Mouse (Mus musculus) embryonic fibroblast, embryonic 13.5 days (primary cell): ENCODE measurements at regions not wholly inside any gene's neighbourhood (a gene's known extent, or its start where the extent isn't known, plus 50 kb on each side); places are given as distances from the start of the nearest gene placed in this dataset.

Experiments used
- CTCF ChIP-seq: IDR thresholded peaks from 2 replicates; pipeline ENCODE4 v1.5.1; 2011; ENCODE audit warnings: mild to moderate bottlenecking, control low read depth, low read length, moderate library complexity, borderline replicate concordance; ENCODE audit not compliant: insufficient read depth
- POLR2A ChIP-seq: IDR thresholded peaks from 2 replicates; pipeline ENCODE4 v1.6.1; 2011; ENCODE audit warnings: low read depth, mild to moderate bottlenecking, control low read depth, low read length, moderate library complexity

- no peak for TF ChIP-seq CTCF
- TF ChIP-seq POLR2A = no peak
Measured at GRCm38 (mm10) chr11:7533327-7533726, 319.6 kb upstream of the Igfbp3 start.
